Mouse (Mus musculus) brain, embryonic 14.5 days (tissue): Measurements from ENCODE around the gene Rbm33.

ENCODE experiments used
- CTCF ChIP-seq: fragments of 200-500 bp; IDR thresholded peaks from 2 replicates; pipeline ENCODE4 v1.5.1; 2012; ENCODE audit warnings: inconsistent platforms, mild to moderate bottlenecking, moderate library complexity, borderline replicate concordance; ENCODE audit not compliant: insufficient read depth, insufficient read length; ENCODE audit errors: extremely low read depth
- POLR2A ChIP-seq: fragments of 200-500 bp; IDR thresholded peaks from 2 replicates; pipeline ENCODE4 v1.6.1; 2012; ENCODE audit warnings: mild to moderate bottlenecking, inconsistent platforms, borderline replicate concordance; ENCODE audit not compliant: poor library complexity, insufficient read depth, insufficient read length, severe bottlenecking; ENCODE audit errors: extremely low read depth

DNA sequence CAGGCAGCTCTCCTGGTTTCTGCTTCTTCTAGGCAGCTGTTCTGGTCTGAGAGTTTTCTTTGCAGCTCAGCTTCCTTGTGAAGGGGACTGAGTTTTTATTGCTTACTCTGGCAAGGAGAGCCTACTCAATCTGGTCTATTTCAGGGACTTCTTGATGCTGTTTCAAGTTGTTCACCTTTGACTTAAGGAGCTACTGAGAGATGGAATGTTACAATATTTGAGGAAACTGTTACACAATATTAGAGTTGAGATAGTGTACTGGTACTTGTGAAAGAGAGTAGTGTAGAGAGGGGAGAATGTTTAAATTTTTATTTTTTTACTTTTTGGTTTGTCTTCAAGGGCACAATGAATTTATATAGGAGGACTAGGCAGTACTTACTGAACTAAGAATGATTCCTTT lies 53.9 kb downstream of the Rbm33 start:
- TF ChIP-seq POLR2A = no peak
- TF ChIP-seq CTCF = no peak
